Mouse (Mus musculus) ZHBTc4 (cell line): ENCODE results near the gene Tnpo2.
A peak's percentile ranks its signal among the peaks of the same experiment; 100 is the strongest.

Experiments
- DNase-seq: peaks from one replicate; pipeline ENCODE4 v3.0.0-alpha.2; 2011; ENCODE audit warnings: low read depth, low spot score

Gene Tnpo2

GRCm38 (mm10) chr8:85036718-85037365, at the start of gene Tnpo2:
Tnpo2 (plus strand) TSS chr8:85036915.
- peak; percentile 98 for DNase-seq

DNA sequence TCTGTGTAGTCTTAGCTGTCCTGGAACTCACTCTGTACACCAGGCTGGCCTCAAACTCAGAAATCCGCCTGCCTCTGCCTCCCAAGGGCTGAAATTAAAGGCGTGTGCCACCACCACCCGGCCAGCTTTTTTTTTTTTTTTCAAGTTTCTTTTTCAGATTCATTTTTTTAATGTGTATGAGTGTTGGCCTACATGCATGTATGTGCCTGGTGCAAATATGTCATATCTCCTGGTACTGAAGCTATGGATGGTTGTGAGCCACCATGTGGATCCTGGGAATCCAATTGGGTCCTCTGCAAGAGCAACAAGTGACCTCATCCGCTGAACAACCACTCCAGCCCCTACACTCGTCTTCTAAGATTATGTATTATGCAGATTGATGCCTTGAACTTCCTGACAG, 49.3 kb upstream of the Tnpo2 start:
- no peak for DNase-seq

GRCm38 (mm10) chr8:84987903-84988302, 48.8 kb upstream of the Tnpo2 start:
- DNase-seq, result no peak

GRCm38 (mm10) chr8:84989311-84989731, 47.4 kb upstream of the Tnpo2 start:
- DNase-seq, result peak; percentile 83

DNA sequence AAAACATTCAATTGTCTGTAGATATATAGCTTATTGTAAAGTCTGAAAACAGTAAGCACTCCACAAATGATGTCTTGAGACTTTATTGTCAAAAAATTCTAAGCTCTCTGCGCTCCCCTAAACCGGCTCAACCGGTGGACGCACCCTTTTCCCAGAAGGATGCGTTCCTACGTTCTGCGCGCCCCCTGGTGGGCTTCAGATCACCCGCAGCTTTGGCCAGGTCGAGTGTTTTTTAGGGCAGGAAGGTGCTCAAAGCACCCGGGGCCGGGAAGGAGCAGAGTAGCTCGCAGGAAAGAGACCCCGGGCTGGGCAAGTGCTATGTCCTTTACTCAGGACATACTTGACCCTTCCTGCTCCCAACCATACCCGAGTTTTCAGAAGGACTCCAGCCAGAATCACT, 46.9 kb upstream of the Tnpo2 start:
- DNase-seq, result peak; percentile 97

DNA sequence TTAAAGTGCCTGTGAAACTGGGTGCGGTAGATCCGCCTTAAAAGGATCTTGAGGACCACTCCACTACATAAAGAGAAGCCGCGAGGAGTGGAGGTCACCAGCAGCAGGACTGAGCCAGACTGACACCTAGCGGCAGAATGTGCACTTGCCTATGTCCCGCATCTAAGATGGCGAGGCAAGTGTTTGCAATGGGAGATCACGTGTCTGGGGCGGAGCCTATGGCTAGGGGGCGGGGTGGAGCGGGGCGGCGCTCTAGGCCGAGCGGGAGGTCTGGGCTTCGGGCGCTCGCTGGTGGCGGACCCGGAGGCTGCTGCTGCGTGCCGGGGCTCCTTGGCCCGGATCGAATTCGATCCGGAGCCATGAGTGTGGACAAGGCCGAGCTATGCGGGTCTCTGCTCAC, 46.4 kb upstream of the Tnpo2 start, which contains the start of gene Hook2:
TSS of gene Hook2 (plus strand) at position 255 of the 400 bp plus-strand sequence.
- DNase-seq, result peak; percentile 99

DNA sequence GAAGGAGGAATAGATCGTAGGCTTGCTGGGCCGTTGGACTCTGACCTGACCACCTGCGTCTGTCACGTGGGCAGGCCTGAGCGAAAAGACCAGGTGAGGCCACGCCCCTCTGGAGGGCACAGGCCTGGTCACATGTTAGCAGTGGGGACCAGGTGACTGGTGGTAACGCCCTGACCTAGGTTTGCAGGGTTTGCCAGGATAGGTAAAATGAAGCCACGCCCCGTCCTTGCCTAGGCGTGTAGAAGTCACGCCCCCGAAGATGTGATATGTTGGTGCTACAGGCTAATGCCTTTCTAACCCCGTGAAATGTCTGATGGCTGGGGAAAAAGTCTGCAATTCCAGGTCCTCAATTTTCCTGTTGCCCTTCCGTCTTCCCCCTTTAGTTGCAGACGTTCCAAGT, 45.9 kb upstream of the Tnpo2 start:
- DNase-seq, result peak; percentile 81

DNA sequence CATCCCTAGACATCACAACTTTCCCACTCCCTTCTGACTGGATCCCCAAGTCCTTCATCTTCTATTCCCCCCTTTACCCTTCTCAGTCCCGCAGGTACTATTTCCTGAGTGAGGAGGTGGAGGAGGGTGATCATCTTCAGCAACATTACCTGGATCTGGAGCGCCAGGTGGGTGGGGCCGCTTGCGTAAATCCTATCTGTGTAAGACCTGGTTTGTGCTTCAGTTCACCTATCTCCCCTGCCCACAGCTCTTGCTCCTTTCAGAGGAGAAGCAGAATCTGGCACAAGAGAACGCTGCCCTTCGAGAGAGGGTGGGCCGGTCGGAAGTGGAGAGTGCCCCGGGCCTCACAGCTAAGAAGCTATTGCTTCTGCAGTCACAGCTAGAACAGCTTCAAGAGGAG, 42.3 kb upstream of the Tnpo2 start:
- no peak for DNase-seq

DNA sequence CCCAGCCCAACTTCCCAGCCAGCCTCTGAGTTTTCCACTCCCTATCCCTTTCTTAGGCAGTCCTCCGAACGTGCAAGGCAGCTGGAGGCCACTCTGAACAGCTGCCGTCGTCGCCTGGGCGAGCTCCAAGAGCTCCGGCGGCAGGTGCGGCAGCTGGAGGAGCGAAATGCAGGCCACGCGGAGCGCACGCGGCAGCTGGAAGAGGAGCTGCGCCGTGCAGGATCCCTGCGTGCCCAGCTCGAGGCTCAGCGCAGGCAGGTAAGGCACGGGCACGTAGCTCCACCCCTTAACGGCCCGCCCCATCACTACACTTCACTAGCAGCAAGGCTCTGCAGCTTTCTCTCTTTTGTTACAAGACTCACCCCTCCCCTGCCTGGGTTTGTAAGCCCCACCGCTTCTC, 41.0 kb upstream of the Tnpo2 start:
- DNase-seq, result peak; percentile 70

- no peak for DNase-seq
These were observed 39.7 kb upstream of the Tnpo2 start for GRCm38 (mm10) chr8:84996978-84997377.

DNA sequence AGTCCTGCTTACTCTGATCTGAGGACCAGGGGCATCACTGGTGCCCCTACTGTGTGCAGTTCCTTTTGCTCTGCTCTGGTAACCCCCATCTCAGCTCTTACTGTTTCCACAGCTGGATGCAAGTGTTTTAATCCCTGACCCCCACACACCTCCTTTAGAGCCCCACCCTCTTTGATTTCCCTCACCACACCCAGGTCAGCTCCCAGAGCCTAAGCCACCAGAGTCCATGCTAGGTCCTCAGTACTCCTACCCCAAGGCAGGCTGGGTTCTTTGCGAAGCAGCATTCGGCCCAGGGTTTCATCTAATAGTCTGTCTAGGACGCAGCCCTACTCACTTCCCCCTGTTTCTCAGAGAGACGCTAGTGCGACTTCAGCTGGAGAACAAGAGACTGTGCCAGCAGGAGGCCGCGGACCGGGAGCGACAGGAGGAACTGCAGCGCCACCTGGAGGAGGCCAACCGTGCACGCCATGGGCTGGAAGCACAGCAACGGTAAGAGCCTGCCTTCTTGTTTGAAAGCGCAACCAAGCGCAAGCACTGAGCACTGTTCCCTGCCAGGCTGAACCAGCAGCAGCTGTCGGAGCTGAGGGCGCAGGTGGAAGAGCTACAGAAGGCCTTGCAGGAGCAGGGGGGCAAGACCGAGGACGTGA, 38.9 kb upstream of the Tnpo2 start:
- DNase-seq, result peak; percentile 98

- DNase-seq, result peak; percentile 86
These were observed 29.0 kb upstream of the Tnpo2 start for GRCm38 (mm10) chr8:85007686-85008085.

DNA sequence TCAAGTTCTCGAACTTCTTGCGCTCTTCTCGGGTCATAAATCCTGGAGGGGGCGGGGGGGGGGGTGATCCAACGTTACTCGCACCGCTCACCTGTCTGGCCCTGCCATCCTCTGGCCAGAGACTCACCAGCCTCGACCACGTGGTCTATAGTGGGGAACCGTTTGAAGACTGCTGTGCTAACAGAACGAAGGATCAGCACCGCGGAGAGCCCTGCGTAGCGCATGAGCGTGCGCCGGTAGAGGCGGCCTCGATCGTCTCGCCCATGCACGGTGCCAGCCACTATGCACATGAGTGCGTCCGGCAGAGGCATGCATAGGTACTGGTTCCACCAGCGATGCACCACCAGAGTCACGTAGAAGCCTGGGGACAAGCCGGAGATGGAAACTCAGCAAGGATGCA, 25.5 kb upstream of the Tnpo2 start:
- peak; percentile 58 for DNase-seq

GRCm38 (mm10) chr8:85013230-85013840, 23.4 kb upstream of the Tnpo2 start:
- peak; percentile 95 for DNase-seq

GRCm38 (mm10) chr8:85014431-85014830, 22.3 kb upstream of the Tnpo2 start, which contains the start of gene Best2:
Best2 (minus strand) TSS chr8:85014531.
- no peak for DNase-seq

- DNase-seq, result no peak
These were observed 20.0 kb upstream of the Tnpo2 start for GRCm38 (mm10) chr8:85016724-85017123.

GRCm38 (mm10) chr8:85017209-85017608, 19.5 kb upstream of the Tnpo2 start:
- peak; percentile 36 for DNase-seq

- peak; percentile 67 for DNase-seq
These were observed 15.1 kb upstream of the Tnpo2 start for GRCm38 (mm10) chr8:85021514-85022055.

- DNase-seq, result no peak
These were observed 12.9 kb upstream of the Tnpo2 start for GRCm38 (mm10) chr8:85023846-85024245.

DNA sequence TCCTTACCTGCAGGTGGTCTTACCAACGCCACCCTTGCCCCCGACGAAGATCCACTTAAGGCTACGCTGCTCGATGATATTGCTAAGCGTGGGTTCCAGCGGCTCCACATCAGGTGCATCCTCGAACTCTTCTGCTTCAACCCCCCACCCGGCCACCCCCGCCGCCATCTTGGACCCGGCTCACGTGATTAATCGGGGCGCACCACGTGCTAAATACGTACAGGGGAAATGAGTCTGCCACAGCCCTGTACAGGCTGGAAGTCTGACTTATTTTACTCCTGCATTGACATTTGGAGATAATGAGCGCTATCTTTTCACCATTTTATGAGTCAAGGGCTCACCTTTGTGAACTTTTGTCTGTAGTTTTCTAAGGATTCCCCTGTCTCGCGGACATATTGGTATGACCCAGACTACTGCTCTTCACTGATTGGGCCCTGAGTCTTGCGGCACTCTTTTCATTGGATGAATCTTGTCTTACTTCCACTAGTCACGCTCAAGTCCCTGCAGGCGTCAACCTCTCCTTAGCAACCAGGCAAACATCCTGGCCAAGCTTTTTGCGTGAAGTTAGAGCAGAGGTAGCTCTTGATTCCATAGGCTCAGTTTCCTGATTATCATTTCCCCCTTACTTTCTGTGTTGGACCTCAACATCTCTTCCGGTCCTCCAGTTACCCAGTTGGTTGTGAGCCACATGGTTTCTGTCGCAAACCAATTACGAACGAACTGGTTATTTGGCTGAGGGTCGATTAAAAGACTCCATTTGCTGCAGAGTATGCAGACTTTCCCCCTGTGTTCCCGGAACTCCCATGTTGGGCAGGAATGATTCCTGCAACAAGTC, 11.4 kb upstream of the Tnpo2 start, which contains the start of gene Asna1:
TSS of gene Asna1 (minus strand) at position 184 of the 835 bp plus-strand sequence.
- peak; percentile 95 for DNase-seq
